26 mouse cellular contexts compared by ENCODE assay signal in the genomic region with DNA sequence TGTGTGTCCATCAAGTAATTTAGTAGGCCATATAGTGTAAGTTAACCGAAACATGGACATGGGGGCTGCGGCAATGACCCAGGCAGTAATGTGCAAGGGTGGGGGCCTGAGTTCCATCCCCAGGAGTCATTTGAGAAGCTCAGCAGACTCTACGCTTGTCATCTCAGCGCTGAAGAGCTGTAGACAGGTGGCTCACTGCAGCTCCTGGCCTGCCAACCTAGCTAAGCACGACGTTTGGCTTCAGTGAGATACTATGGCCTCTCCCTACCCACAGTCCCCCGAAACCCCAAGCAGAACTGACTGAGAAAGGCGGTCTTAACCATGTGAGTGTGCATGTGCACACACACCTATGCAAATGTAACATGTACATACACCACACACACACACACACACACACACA. TPM values are rescaled to one million over a fixed set of nuclear protein-coding genes. Genes with fewer than 3 reads are reported as not detected.
A peak's percentile ranks its signal among the peaks of the same experiment; 100 is the strongest.
DNase-seq lines count a peak whose midpoint lies in the region; ATAC-seq and TF ChIP-seq lines count a peak whose summit lies in the region.
"Had no signal": no experiment of that assay in that cellular context is flagged by ENCODE, and none has a peak within 500 bp of the region (broad histone marks: within the 10 kb centered on the region; RNA-seq: fewer than 3 reads in every experiment).

No protein-coding gene starts in this region.

- H3K4me2 ChIP-seq in forebrain, embryonic 13.5 days: no peak overlapping the region
- H3K4me2 ChIP-seq in hindbrain, embryonic 14.5 days (replicated peaks): no peak overlapping the region
- H3K4me2 ChIP-seq in liver, embryonic 13.5 days: peak overlapping the region; percentile 17
- no peak overlapping the region for H3K4me2 ChIP-seq in liver, postnatal 0 days (ENCODE audit: low read depth, low read length)
- H3K4me2 ChIP-seq: limb, embryonic 13.5 days; lung, embryonic 14.5 days had no signal

- peak overlapping the region; percentile 48 for H3K27ac ChIP-seq in forebrain, embryonic 10.5 days
- H3K27ac ChIP-seq in forebrain, embryonic 13.5 days: no peak overlapping the region
- H3K27ac ChIP-seq in hindbrain, embryonic 10.5 days: 0 out of 2 replicates have a peak overlapping the region, but pooled peaks have one; percentile 9
- H3K27ac ChIP-seq in hindbrain, embryonic 14.5 days: no peak overlapping the region
- H3K27ac ChIP-seq in liver, embryonic 13.5 days: peak overlapping the region; percentile 98
- H3K27ac ChIP-seq in liver, postnatal 0 days (ENCODE audit: low read depth): peak overlapping the region; percentile 30; the same call in 1 of the 2 replicates
- H3K27ac ChIP-seq: kidney, postnatal 0 days; limb, embryonic 13.5 days; stomach, postnatal 0 days had no signal

- no peak for DNase-seq in forebrain, embryonic 10.5 days (ENCODE audit: extremely low spot score, low spot score)
- DNase-seq in hindbrain, embryonic 10.5 days (ENCODE audit: low spot score): no peak
- no peak for DNase-seq in hindbrain, embryonic 14.5 days (ENCODE audit: low spot score)
- DNase-seq in liver, embryonic 13.5 days: no peak
- no peak for DNase-seq in liver, postnatal 0 days
- no peak for DNase-seq in frontal cortex, postnatal 36 days (ENCODE audit: low spot score in 2 of 2)
- DNase-seq: adrenal gland, postnatal 36 days; B cell, adult 2 months; forebrain, postnatal 0 days; kidney, adult 2 months; layer of hippocampus, adult 9-11 months; lung, embryonic 14.5 days; lung, postnatal 36 days; right cerebral cortex, adult 18-20 months; right cerebral cortex, postnatal 4 days; thymus, adult 2 months; thymus, postnatal 4 days had no signal

- H3K36me3 ChIP-seq in forebrain, embryonic 10.5 days (replicated peaks): no peaks in the 10 kb centered on the region
- no peaks in the 10 kb centered on the region for H3K36me3 ChIP-seq in forebrain, embryonic 13.5 days (ENCODE audit: poor library complexity, severe bottlenecking)
- H3K36me3 ChIP-seq in hindbrain, embryonic 10.5 days: no peaks in the 10 kb centered on the region
- H3K36me3 ChIP-seq in hindbrain, embryonic 14.5 days (replicated peaks; ENCODE audit: control insufficient read depth, insufficient read depth): no peaks in the 10 kb centered on the region
- no peaks in the 10 kb centered on the region for H3K36me3 ChIP-seq in liver, embryonic 13.5 days
- no peaks in the 10 kb centered on the region for H3K36me3 ChIP-seq in liver, postnatal 0 days (replicated peaks; ENCODE audit: insufficient read depth, low read length)
- H3K36me3 ChIP-seq: limb, embryonic 13.5 days had no signal

- no peak for TF ChIP-seq CTCF in liver, postnatal 0 days (IDR thresholded peaks at IDR 0.05; ENCODE audit: low read depth)

- WGBS in forebrain, embryonic 10.5 days: 86% methylated on average over 8 of the region's 8 CpGs
- 91% methylated on average over 8 of the region's 8 CpGs for WGBS in forebrain, embryonic 13.5 days
- WGBS in hindbrain, embryonic 10.5 days: 90% methylated on average over 8 of the region's 8 CpGs
- WGBS in hindbrain, embryonic 14.5 days: 90% methylated on average over 8 of the region's 8 CpGs
- WGBS in liver, embryonic 13.5 days (ENCODE audit: insufficient replicate concordance): 65% methylated on average over 8 of the region's 8 CpGs
- 73% methylated on average over 8 of the region's 8 CpGs for WGBS in liver, postnatal 0 days (ENCODE audit: insufficient replicate concordance)

- no peak overlapping the region for H3K9ac ChIP-seq in forebrain, embryonic 13.5 days
- no peak overlapping the region for H3K9ac ChIP-seq in hindbrain, embryonic 14.5 days
- H3K9ac ChIP-seq in liver, embryonic 13.5 days: peak overlapping the region; percentile 72
- no peak overlapping the region for H3K9ac ChIP-seq in liver, postnatal 0 days (replicated peaks)
- H3K9ac ChIP-seq: forebrain, postnatal 0 days; limb, embryonic 13.5 days; lung, embryonic 14.5 days had no signal

- TF ChIP-seq EP300 in liver, postnatal 0 days (IDR thresholded peaks at IDR 0.05; ENCODE audit: low read depth): no peak

- no peak for ATAC-seq in forebrain, embryonic 13.5 days
- no peak for ATAC-seq in hindbrain, embryonic 14.5 days (ENCODE audit: low FRiP score)
- ATAC-seq in liver, embryonic 13.5 days (ENCODE audit: low read depth): no peak
- ATAC-seq in liver, postnatal 0 days: no peak
- ATAC-seq: forebrain, postnatal 0 days; midbrain, embryonic 16.5 days; Patski had no signal

- H3K9me3 ChIP-seq in forebrain, embryonic 10.5 days: no peaks in the 10 kb centered on the region
- no peaks in the 10 kb centered on the region for H3K9me3 ChIP-seq in forebrain, embryonic 13.5 days (replicated peaks)
- H3K9me3 ChIP-seq in hindbrain, embryonic 10.5 days: no peaks in the 10 kb centered on the region
- H3K9me3 ChIP-seq in hindbrain, embryonic 14.5 days (ENCODE audit: control insufficient read depth, low read length): no peaks in the 10 kb centered on the region
- H3K9me3 ChIP-seq in liver, embryonic 13.5 days (replicated peaks): no peaks in the 10 kb centered on the region
- no peaks in the 10 kb centered on the region for H3K9me3 ChIP-seq in liver, postnatal 0 days (ENCODE audit: low read length)
- H3K9me3 ChIP-seq: G1E; limb, embryonic 13.5 days had no signal

- peaks cover 19% of the 10 kb centered on the region for H3K4me1 ChIP-seq in forebrain, embryonic 10.5 days
- 0 out of 2 replicates have a peak, but pooled peaks cover 3% of the 10 kb centered on the region for H3K4me1 ChIP-seq in forebrain, embryonic 13.5 days
- peaks cover 18% of the 10 kb centered on the region for H3K4me1 ChIP-seq in hindbrain, embryonic 10.5 days (replicated peaks)
- H3K4me1 ChIP-seq in hindbrain, embryonic 14.5 days (replicated peaks; ENCODE audit: control insufficient read depth, insufficient read depth, low read length): 0 out of 2 replicates have a peak, but pooled peaks cover 12% of the 10 kb centered on the region
- peaks cover 61% of the 10 kb centered on the region for H3K4me1 ChIP-seq in liver, embryonic 13.5 days (replicated peaks)
- H3K4me1 ChIP-seq in liver, postnatal 0 days (ENCODE audit: insufficient read depth): peaks cover 24% of the 10 kb centered on the region

- peaks cover 36% of the 10 kb centered on the region for H3K27me3 ChIP-seq in forebrain, embryonic 10.5 days (ENCODE audit: poor library complexity, severe bottlenecking)
- H3K27me3 ChIP-seq in forebrain, embryonic 13.5 days: peaks cover 9% of the 10 kb centered on the region; the same call in 1 of the 2 replicates
- peaks cover 34% of the 10 kb centered on the region for H3K27me3 ChIP-seq in hindbrain, embryonic 10.5 days (ENCODE audit: insufficient read depth, poor library complexity, severe bottlenecking)
- H3K27me3 ChIP-seq in hindbrain, embryonic 14.5 days (ENCODE audit: control insufficient read depth, insufficient read depth, low read length): peaks cover 10% of the 10 kb centered on the region; the same call in 1 of the 2 replicates
- H3K27me3 ChIP-seq in liver, embryonic 13.5 days: peaks cover 11% of the 10 kb centered on the region
- H3K27me3 ChIP-seq in liver, postnatal 0 days (ENCODE audit: insufficient read depth, low read length): no peaks in the 10 kb centered on the region; the same call in 1 of the 2 replicates
- H3K27me3 ChIP-seq: CH12.LX had no signal

- H3K4me3 ChIP-seq in forebrain, embryonic 10.5 days: no peak overlapping the region
- no peak overlapping the region for H3K4me3 ChIP-seq in forebrain, embryonic 13.5 days
- no peak overlapping the region for H3K4me3 ChIP-seq in hindbrain, embryonic 10.5 days
- H3K4me3 ChIP-seq in hindbrain, embryonic 14.5 days (replicated peaks; ENCODE audit: low read length): no peak overlapping the region
- no peak overlapping the region for H3K4me3 ChIP-seq in liver, embryonic 13.5 days (replicated peaks)
- no peak overlapping the region for H3K4me3 ChIP-seq in liver, postnatal 0 days (ENCODE audit: low read depth, low read length)
- H3K4me3 ChIP-seq: limb, embryonic 13.5 days; megakaryocyte, embryonic 14.5 days had no signal

RNA-seq across cellular contexts. Expression of gene Slc30a10, which starts 3.6 kb away (rescaled TPM):
- 1.6 and 2.0 TPM in 2 replicates for polyA plus RNA-seq in forebrain, embryonic 10.5 days (2016; fragmentation: Nextera tagmentation; extraction: Ambion mirVana)
- polyA plus RNA-seq in forebrain, embryonic 13.5 days (2015; fragmentation: Nextera tagmentation; extraction: Ambion mirVana): 8.2 and 10.5 TPM in 2 replicates
- 1.3 and 1.6 TPM in 2 replicates for polyA plus RNA-seq in hindbrain, embryonic 10.5 days (2016; fragmentation: Nextera tagmentation; extraction: Ambion mirVana)
- 6.8 and 8.5 TPM in 2 replicates for polyA plus RNA-seq in hindbrain, embryonic 14.5 days (2014; fragmentation: Nextera tagmentation; extraction: Ambion mirVana)
- polyA plus RNA-seq in liver, embryonic 13.5 days (2015; fragmentation: Nextera tagmentation; extraction: Ambion mirVana): 10.4 and 12.5 TPM in 2 replicates
- polyA plus RNA-seq in liver, postnatal 0 days (2015; fragmentation: Nextera tagmentation; extraction: Ambion mirVana): 8.0 and 9.1 TPM in 2 replicates
- polyA plus RNA-seq: kidney, adult 2 months; Patski had no signal

Comparison
In these comparisons a context has a peak if more than half of its experiments do, and no peak if none do; other contexts are left out.
1. H3K27ac ChIP-seq: peak in forebrain, embryonic 10.5 days (single experiment), hindbrain, embryonic 10.5 days (single experiment), liver, embryonic 13.5 days (single experiment) and liver, postnatal 0 days (single experiment); none in forebrain, embryonic 13.5 days (single experiment) and hindbrain, embryonic 14.5 days (single experiment).